Mouse (Mus musculus): ENCODE data around the gene Epha1. TPM values are rescaled to one million over a fixed set of nuclear protein-coding genes. Genes with fewer than 3 reads are reported as not detected.

The Epha1 gene
- polyA plus RNA-seq (2014; fragmentation: Illumina TruSeq; extraction: RNeasy Lipid Tissue Mini Kit (QIAGEN cat#74804); ENCODE audit: low read depth, low replicate concordance): 14.2 TPM

GRCm38 (mm10) chr6:42372816-42373547, at the start of gene Epha1:
TSS of gene Epha1 (minus strand) at chr6:42373268.

GRCm38 (mm10) chr6:42405134-42405533, 32.1 kb upstream of the Epha1 start, which contains the start of gene Tas2r135:
TSS of gene Tas2r135 (plus strand) at chr6:42405434.

GRCm38 (mm10) chr6:42399938-42400337, 26.9 kb upstream of the Epha1 start, which contains the start of gene Tas2r143:
TSS of gene Tas2r143 (plus strand) at chr6:42400238.

GRCm38 (mm10) chr6:42349426-42350020, 23.5 kb downstream of the Epha1 start, which contains the start of gene Zyx:
TSS of gene Zyx (plus strand) at chr6:42349630.

GRCm38 (mm10) chr6:42324482-42325267, 48.4 kb downstream of the Epha1 start, which contains the start of gene Fam131b:
TSS of gene Fam131b (minus strand) at chr6:42324643.

Other genes with a start within 250 kb of the Epha1 start
- not detected for gene Tas2r139, start 232.3 kb downstream of the Epha1 start, polyA plus RNA-seq (2014; fragmentation: Illumina TruSeq; extraction: RNeasy Lipid Tissue Mini Kit (QIAGEN cat#74804); ENCODE audit: low read depth, low replicate concordance)
- not detected for gene Tas2r144, start 157.9 kb downstream of the Epha1 start, polyA plus RNA-seq (2014; fragmentation: Illumina TruSeq; extraction: RNeasy Lipid Tissue Mini Kit (QIAGEN cat#74804); ENCODE audit: low read depth, low replicate concordance)
- 79.9 TPM for gene Gstk1, start 127.3 kb downstream of the Epha1 start, polyA plus RNA-seq (2014; fragmentation: Illumina TruSeq; extraction: RNeasy Lipid Tissue Mini Kit (QIAGEN cat#74804); ENCODE audit: low read depth, low replicate concordance)
- gene Tmem139, start 111.3 kb downstream of the Epha1 start, polyA plus RNA-seq (2014; fragmentation: Illumina TruSeq; extraction: RNeasy Lipid Tissue Mini Kit (QIAGEN cat#74804); ENCODE audit: low read depth, low replicate concordance): 15.8 TPM
- gene Casp2, start 108.3 kb downstream of the Epha1 start, polyA plus RNA-seq (2014; fragmentation: Illumina TruSeq; extraction: RNeasy Lipid Tissue Mini Kit (QIAGEN cat#74804); ENCODE audit: low read depth, low replicate concordance): 22.0 TPM
- gene Clcn1, start 86.6 kb downstream of the Epha1 start, polyA plus RNA-seq (2014; fragmentation: Illumina TruSeq; extraction: RNeasy Lipid Tissue Mini Kit (QIAGEN cat#74804); ENCODE audit: low read depth, low replicate concordance): 0.41 TPM
- 0.51 TPM for gene Fam131b, start 48.6 kb downstream of the Epha1 start, polyA plus RNA-seq (2014; fragmentation: Illumina TruSeq; extraction: RNeasy Lipid Tissue Mini Kit (QIAGEN cat#74804); ENCODE audit: low read depth, low replicate concordance)
- 88.0 TPM for gene Zyx, start 23.6 kb downstream of the Epha1 start, polyA plus RNA-seq (2014; fragmentation: Illumina TruSeq; extraction: RNeasy Lipid Tissue Mini Kit (QIAGEN cat#74804); ENCODE audit: low read depth, low replicate concordance)
- gene Tas2r143, start 27.0 kb upstream of the Epha1 start, polyA plus RNA-seq (2014; fragmentation: Illumina TruSeq; extraction: RNeasy Lipid Tissue Mini Kit (QIAGEN cat#74804); ENCODE audit: low read depth, low replicate concordance): not detected
- gene Tas2r135, start 32.2 kb upstream of the Epha1 start, polyA plus RNA-seq (2014; fragmentation: Illumina TruSeq; extraction: RNeasy Lipid Tissue Mini Kit (QIAGEN cat#74804); ENCODE audit: low read depth, low replicate concordance): not detected
- not detected for gene Tas2r126, start 61.3 kb upstream of the Epha1 start, polyA plus RNA-seq (2014; fragmentation: Illumina TruSeq; extraction: RNeasy Lipid Tissue Mini Kit (QIAGEN cat#74804); ENCODE audit: low read depth, low replicate concordance)
- gene Olfr458, start 91.9 kb upstream of the Epha1 start, polyA plus RNA-seq (2014; fragmentation: Illumina TruSeq; extraction: RNeasy Lipid Tissue Mini Kit (QIAGEN cat#74804); ENCODE audit: low read depth, low replicate concordance): not detected
- gene Olfr457, start 103.1 kb upstream of the Epha1 start, polyA plus RNA-seq (2014; fragmentation: Illumina TruSeq; extraction: RNeasy Lipid Tissue Mini Kit (QIAGEN cat#74804); ENCODE audit: low read depth, low replicate concordance): not detected
- not detected for gene Olfr456, start 113.9 kb upstream of the Epha1 start, polyA plus RNA-seq (2014; fragmentation: Illumina TruSeq; extraction: RNeasy Lipid Tissue Mini Kit (QIAGEN cat#74804); ENCODE audit: low read depth, low replicate concordance)
- gene Olfr455, start 174.3 kb upstream of the Epha1 start, polyA plus RNA-seq (2014; fragmentation: Illumina TruSeq; extraction: RNeasy Lipid Tissue Mini Kit (QIAGEN cat#74804); ENCODE audit: low read depth, low replicate concordance): not detected
- not detected for gene Tcaf3, start 224.4 kb upstream of the Epha1 start, polyA plus RNA-seq (2014; fragmentation: Illumina TruSeq; extraction: RNeasy Lipid Tissue Mini Kit (QIAGEN cat#74804); ENCODE audit: low read depth, low replicate concordance)